Mouse (Mus musculus): ENCODE results near the gene BC107364.
"Not testable (repeated sequence)": the region's sequence is repeated elsewhere in the genome, so short reads cannot be mapped to it uniquely, and the experiment has no call there.

The BC107364 gene

GRCm38 (mm10) chr3:96451181-96451737 is 847 bp downstream of the BC107364 start:
- DNase-seq (ENCODE audit: low spot score): not testable (repeated sequence)

GRCm38 (mm10) chr3:96450586-96450896 is 1.6 kb downstream of the BC107364 start:
- DNase-seq (ENCODE audit: low spot score): not testable (repeated sequence)

- DNase-seq (ENCODE audit: low spot score): not testable (repeated sequence)
Measured at GRCm38 (mm10) chr3:96449762-96450585, 2.1 kb downstream of the BC107364 start.

GRCm38 (mm10) chr3:96445436-96445835 is 6.7 kb downstream of the BC107364 start:
- no peak for DNase-seq (ENCODE audit: low spot score)

GRCm38 (mm10) chr3:96440578-96440977 is 11.5 kb downstream of the BC107364 start:
- DNase-seq (ENCODE audit: low spot score): peak; percentile 91

GRCm38 (mm10) chr3:96435557-96436091 is 16.5 kb downstream of the BC107364 start:
- DNase-seq (ENCODE audit: low spot score): peak; percentile 86

- DNase-seq (ENCODE audit: low spot score): peak; percentile 80
Measured at GRCm38 (mm10) chr3:96432207-96432606, 19.9 kb downstream of the BC107364 start.

- DNase-seq (ENCODE audit: low spot score): no peak
Measured at GRCm38 (mm10) chr3:96429819-96430132, 22.3 kb downstream of the BC107364 start.

- DNase-seq (ENCODE audit: low spot score): no peak
Measured at GRCm38 (mm10) chr3:96428941-96429818, 22.9 kb downstream of the BC107364 start.

GRCm38 (mm10) chr3:96427761-96428462 is 24.2 kb downstream of the BC107364 start:
- DNase-seq (ENCODE audit: low spot score): peak; percentile 85

- peak; percentile 70 for DNase-seq (ENCODE audit: low spot score)
Measured at GRCm38 (mm10) chr3:96427311-96427710, 24.8 kb downstream of the BC107364 start.

- DNase-seq (ENCODE audit: low spot score): no peak
Measured at GRCm38 (mm10) chr3:96426268-96426667, 25.8 kb downstream of the BC107364 start.

- not testable (repeated sequence) for DNase-seq (ENCODE audit: low spot score)
Measured at GRCm38 (mm10) chr3:96424447-96424846, 27.7 kb downstream of the BC107364 start.

- DNase-seq (ENCODE audit: low spot score): peak; percentile 74
Measured at GRCm38 (mm10) chr3:96423889-96424288, 28.2 kb downstream of the BC107364 start.

- no peak for DNase-seq (ENCODE audit: low spot score)
Measured at GRCm38 (mm10) chr3:96420796-96421195, 31.3 kb downstream of the BC107364 start.

GRCm38 (mm10) chr3:96418902-96419301 is 33.2 kb downstream of the BC107364 start:
- DNase-seq (ENCODE audit: low spot score): not testable (repeated sequence)

- DNase-seq (ENCODE audit: low spot score): no peak
Measured at GRCm38 (mm10) chr3:96417850-96418815, 34.0 kb downstream of the BC107364 start.

- DNase-seq (ENCODE audit: low spot score): no peak
Measured at GRCm38 (mm10) chr3:96416595-96416994, 35.5 kb downstream of the BC107364 start.

GRCm38 (mm10) chr3:96416056-96416455 is 36.0 kb downstream of the BC107364 start:
- no peak for DNase-seq (ENCODE audit: low spot score)

GRCm38 (mm10) chr3:96414951-96415327 is 37.2 kb downstream of the BC107364 start:
- DNase-seq (ENCODE audit: low spot score): no peak
